Mouse (Mus musculus) ZHBTc4 (cell line): ENCODE measurements at regions not wholly inside any gene's neighbourhood (a gene's known extent, or its start where the extent isn't known, plus 50 kb on each side); places are given as distances from the start of the nearest gene placed in this dataset.

Experiments used
- DNase-seq: peaks from one replicate; pipeline ENCODE4 v3.0.0-alpha.2; 2011; ENCODE audit warnings: low read depth, low spot score

GRCm38 (mm10) chr3:151333867-151334341 lies 103.8 kb upstream of the Adgrl4 start:
- no peak for DNase-seq

GRCm38 (mm10) chr3:151351481-151352090 lies 86.1 kb upstream of the Adgrl4 start:
- no peak for DNase-seq

- DNase-seq = no peak
Measured at GRCm38 (mm10) chr3:151366302-151366701, 71.4 kb upstream of the Adgrl4 start.

- DNase-seq = no peak
Measured at GRCm38 (mm10) chr3:151366707-151367306, 70.9 kb upstream of the Adgrl4 start.

- no peak for DNase-seq
Measured at GRCm38 (mm10) chr3:151383326-151384019, 54.2 kb upstream of the Adgrl4 start.

GRCm38 (mm10) chr3:151384850-151385249 lies 52.8 kb upstream of the Adgrl4 start:
- no peak for DNase-seq

- no peak for DNase-seq
Measured at GRCm38 (mm10) chr3:151386103-151386502, 51.6 kb upstream of the Adgrl4 start.
